Mouse (Mus musculus): ENCODE data around the gene Cenpu. TPM values are rescaled to one million over a fixed set of nuclear protein-coding genes. Genes with fewer than 3 reads are reported as not detected.

The Cenpu gene
- polyA plus RNA-seq, 1 experiment from 2014 or later, result 6.7 TPM

- ATAC-seq (ENCODE audit: low read depth), result no peak
- 90% methylated on average over 5 of the region's 5 CpGs for WGBS
Measured at GRCm38 (mm10) chr8:46545854-46546253, 6.0 kb upstream of the Cenpu start.

DNA sequence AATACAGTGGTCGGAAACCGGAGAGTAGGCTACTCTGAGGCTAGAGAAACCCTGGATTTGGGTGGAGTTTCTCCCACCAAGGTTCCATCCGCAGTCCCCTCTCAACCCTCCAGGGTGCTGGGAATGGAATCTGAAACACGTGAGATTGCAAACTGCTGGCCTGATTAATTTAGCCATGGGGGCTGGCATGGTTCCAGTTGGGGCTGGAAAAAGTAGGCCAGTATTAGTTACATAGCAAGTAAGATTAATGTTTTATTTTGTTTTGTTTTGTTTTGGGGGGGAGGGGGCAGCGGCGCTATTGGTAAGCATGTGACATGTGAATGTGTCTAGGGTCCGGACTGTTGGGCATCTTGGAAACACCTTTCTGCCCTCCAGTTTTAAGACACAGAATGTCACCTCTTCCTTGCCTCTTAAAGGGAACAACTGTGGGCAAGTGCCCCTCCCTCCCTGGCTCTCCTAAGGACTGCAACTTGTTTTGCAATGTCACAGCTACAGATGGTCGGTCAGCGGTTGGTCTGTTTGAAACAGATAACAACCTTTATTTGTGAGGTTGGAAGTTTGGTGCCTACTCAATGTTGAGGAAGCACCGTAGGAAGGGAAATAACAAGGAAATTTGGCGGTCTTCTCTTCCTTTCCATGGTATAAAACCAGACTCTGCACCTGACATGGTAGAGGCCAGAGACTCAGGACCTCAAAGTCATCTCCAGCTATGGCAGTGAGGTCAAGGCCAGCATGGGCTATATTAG is 5.2 kb upstream of the Cenpu start:
- Histone ChIP-seq H3K4me2 (ENCODE audit: low read depth, low read length) (no peak overlapping the region), H3K4me1 (ENCODE audit: control insufficient read depth, insufficient read depth, low read length) (no peaks in the 10 kb centered on the region), H3K9me3 (ENCODE audit: control insufficient read depth, low read length) (no peaks in the 10 kb centered on the region), H3K27ac (ENCODE audit: low read depth, low read length) (no peak overlapping the region), H3K4me3 (ENCODE audit: low read depth, low read length) (no peak overlapping the region), H3K9ac (replicated peaks; ENCODE audit: low read depth, low read length) (no peak overlapping the region), H3K36me3 (ENCODE audit: control insufficient read depth, insufficient read depth, low read length) (no peaks in the 10 kb centered on the region), H3K27me3 (ENCODE audit: control insufficient read depth, insufficient read depth, low read length) (no peaks in the 10 kb centered on the region)
- 78% methylated on average over 11 of the region's 11 CpGs for WGBS
- ATAC-seq (ENCODE audit: low read depth), result no peak

More at GRCm38 (mm10) chr8:46545854-46546253, 6.0 kb upstream of the Cenpu start:
- no peak overlapping the region for H3K4me3 ChIP-seq (ENCODE audit: low read depth, low read length)
- no peaks in the 10 kb centered on the region for H3K4me1 ChIP-seq (ENCODE audit: control insufficient read depth, insufficient read depth, low read length)
- no peaks in the 10 kb centered on the region for H3K36me3 ChIP-seq (ENCODE audit: control insufficient read depth, insufficient read depth, low read length)
- H3K4me2 ChIP-seq (ENCODE audit: low read depth, low read length), result no peak overlapping the region
- H3K27me3 ChIP-seq (ENCODE audit: control insufficient read depth, insufficient read depth, low read length), result no peaks in the 10 kb centered on the region
- no peak overlapping the region for H3K27ac ChIP-seq (ENCODE audit: low read depth, low read length)
- H3K9me3 ChIP-seq (ENCODE audit: control insufficient read depth, low read length), result no peaks in the 10 kb centered on the region
- no peak overlapping the region for H3K9ac ChIP-seq (replicated peaks; ENCODE audit: low read depth, low read length)

DNA sequence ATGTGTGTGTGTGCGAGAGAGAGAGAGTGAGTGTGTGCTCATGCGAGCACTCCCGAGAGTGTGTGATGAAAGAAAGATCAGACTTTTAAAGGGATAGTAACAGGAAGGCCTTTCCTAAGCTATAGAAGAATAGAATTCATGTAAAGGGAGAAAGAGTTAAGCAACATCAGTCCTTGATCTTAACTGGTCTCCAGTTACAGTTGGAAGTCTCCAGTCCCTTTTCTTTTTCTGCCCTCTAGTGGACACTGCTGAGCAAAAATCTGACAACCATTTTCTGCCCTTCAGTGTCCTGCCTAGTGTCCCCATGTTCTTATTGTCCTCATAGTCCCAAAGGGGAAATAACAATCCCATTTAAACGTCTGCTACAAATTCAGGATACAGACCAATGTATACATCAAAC is 4.6 kb upstream of the Cenpu start:
- H3K4me1 ChIP-seq (ENCODE audit: control insufficient read depth, insufficient read depth, low read length), result peaks cover under 1% of the 10 kb centered on the region; the same call in 1 of the 2 replicates
- H3K27ac ChIP-seq (ENCODE audit: low read depth, low read length), result no peak overlapping the region
- WGBS, result 51% methylated on average over 4 of the region's 4 CpGs
- no peak overlapping the region for H3K4me3 ChIP-seq (ENCODE audit: low read depth, low read length)
- ATAC-seq (ENCODE audit: low read depth), result no peak
- no peak overlapping the region for H3K4me2 ChIP-seq (ENCODE audit: low read depth, low read length)
- H3K27me3 ChIP-seq (ENCODE audit: control insufficient read depth, insufficient read depth, low read length), result no peaks in the 10 kb centered on the region
- H3K9me3 ChIP-seq (ENCODE audit: control insufficient read depth, low read length), result no peaks in the 10 kb centered on the region
- no peaks in the 10 kb centered on the region for H3K36me3 ChIP-seq (ENCODE audit: control insufficient read depth, insufficient read depth, low read length)
- no peak overlapping the region for H3K9ac ChIP-seq (replicated peaks; ENCODE audit: low read depth, low read length)

GRCm38 (mm10) chr8:46550058-46550457 is 1.8 kb upstream of the Cenpu start:
- H3K9ac ChIP-seq (replicated peaks; ENCODE audit: low read depth, low read length), result no peak overlapping the region
- 86% methylated on average over 8 of the region's 8 CpGs for WGBS
- ATAC-seq (ENCODE audit: low read depth), result no peak
- no peaks in the 10 kb centered on the region for H3K9me3 ChIP-seq (ENCODE audit: control insufficient read depth, low read length)
- no peak overlapping the region for H3K27ac ChIP-seq (ENCODE audit: low read depth, low read length)
- H3K4me3 ChIP-seq (ENCODE audit: low read depth, low read length), result no peak overlapping the region
- H3K4me1 ChIP-seq (ENCODE audit: control insufficient read depth, insufficient read depth, low read length), result peaks cover 4% of the 10 kb centered on the region; the same call in 1 of the 2 replicates
- H3K4me2 ChIP-seq (ENCODE audit: low read depth, low read length), result no peak overlapping the region
- no peaks in the 10 kb centered on the region for H3K36me3 ChIP-seq (ENCODE audit: control insufficient read depth, insufficient read depth, low read length)
- no peaks in the 10 kb centered on the region for H3K27me3 ChIP-seq (ENCODE audit: control insufficient read depth, insufficient read depth, low read length)

- no peak overlapping the region; the same call in 1 of the 2 replicates for H3K9ac ChIP-seq (replicated peaks; ENCODE audit: low read depth, low read length)
- no peak; the same call in 1 of the 2 replicates for ATAC-seq (ENCODE audit: low read depth)
- 53% methylated on average over 4 of the region's 4 CpGs for WGBS
- H3K27ac ChIP-seq (ENCODE audit: low read depth, low read length), result no peak overlapping the region
- no peaks in the 10 kb centered on the region for H3K36me3 ChIP-seq (ENCODE audit: control insufficient read depth, insufficient read depth, low read length)
- H3K9me3 ChIP-seq (ENCODE audit: control insufficient read depth, low read length), result no peaks in the 10 kb centered on the region
- H3K27me3 ChIP-seq (ENCODE audit: control insufficient read depth, insufficient read depth, low read length), result no peaks in the 10 kb centered on the region
- H3K4me2 ChIP-seq (ENCODE audit: low read depth, low read length), result peak overlapping the region; percentile 50
- peak overlapping the region; percentile 61 for H3K4me3 ChIP-seq (ENCODE audit: low read depth, low read length)
- peaks cover 4% of the 10 kb centered on the region; the same call in 1 of the 2 replicates for H3K4me1 ChIP-seq (ENCODE audit: control insufficient read depth, insufficient read depth, low read length)
Measured at GRCm38 (mm10) chr8:46551029-46551428, 799 bp upstream of the Cenpu start.

- H3K4me1 ChIP-seq (ENCODE audit: control insufficient read depth, insufficient read depth, low read length), result peaks cover 4% of the 10 kb centered on the region; the same call in 1 of the 2 replicates
- H3K4me2 ChIP-seq (ENCODE audit: low read depth, low read length), result peak overlapping the region; percentile 55
- H3K9ac ChIP-seq (replicated peaks; ENCODE audit: low read depth, low read length), result no peak overlapping the region
- no peak overlapping the region for H3K27ac ChIP-seq (ENCODE audit: low read depth, low read length)
- no peak for ATAC-seq (ENCODE audit: low read depth)
- H3K27me3 ChIP-seq (ENCODE audit: control insufficient read depth, insufficient read depth, low read length), result no peaks in the 10 kb centered on the region
- 5% methylated on average over 10 of the region's 10 CpGs for WGBS
- H3K4me3 ChIP-seq (ENCODE audit: low read depth, low read length), result peak overlapping the region; percentile 61
- no peaks in the 10 kb centered on the region for H3K9me3 ChIP-seq (ENCODE audit: control insufficient read depth, low read length)
- no peaks in the 10 kb centered on the region for H3K36me3 ChIP-seq (ENCODE audit: control insufficient read depth, insufficient read depth, low read length)
Measured at GRCm38 (mm10) chr8:46552441-46552765, 575 bp downstream of the Cenpu start.

- Histone ChIP-seq H3K9me3 (ENCODE audit: control insufficient read depth, low read length) (no peaks in the 10 kb centered on the region), H3K36me3 (ENCODE audit: control insufficient read depth, insufficient read depth, low read length) (no peaks in the 10 kb centered on the region), H3K27me3 (ENCODE audit: control insufficient read depth, insufficient read depth, low read length) (no peaks in the 10 kb centered on the region), H3K4me3 (ENCODE audit: low read depth, low read length) (no peak overlapping the region), H3K4me1 (ENCODE audit: control insufficient read depth, insufficient read depth, low read length) (no peaks in the 10 kb centered on the region), H3K9ac (replicated peaks; ENCODE audit: low read depth, low read length) (no peak overlapping the region), H3K4me2 (ENCODE audit: low read depth, low read length) (no peak overlapping the region), H3K27ac (ENCODE audit: low read depth, low read length) (no peak overlapping the region)
- 89% methylated on average over 6 of the region's 6 CpGs for WGBS
- no peak for ATAC-seq (ENCODE audit: low read depth)
Measured at GRCm38 (mm10) chr8:46559428-46559827, 7.6 kb downstream of the Cenpu start.

GRCm38 (mm10) chr8:46562333-46562732 is 10.5 kb downstream of the Cenpu start:
- Histone ChIP-seq H3K4me2 (ENCODE audit: low read depth, low read length) (no peak overlapping the region), H3K27ac (ENCODE audit: low read depth, low read length) (no peak overlapping the region), H3K4me1 (ENCODE audit: control insufficient read depth, insufficient read depth, low read length) (no peaks in the 10 kb centered on the region), H3K9ac (replicated peaks; ENCODE audit: low read depth, low read length) (no peak overlapping the region), H3K36me3 (ENCODE audit: control insufficient read depth, insufficient read depth, low read length) (no peaks in the 10 kb centered on the region), H3K9me3 (ENCODE audit: control insufficient read depth, low read length) (no peaks in the 10 kb centered on the region), H3K27me3 (ENCODE audit: control insufficient read depth, insufficient read depth, low read length) (no peaks in the 10 kb centered on the region), H3K4me3 (ENCODE audit: low read depth, low read length) (no peak overlapping the region)
- 90% methylated on average over 16 of the region's 16 CpGs for WGBS
- ATAC-seq (ENCODE audit: low read depth), result no peak

DNA sequence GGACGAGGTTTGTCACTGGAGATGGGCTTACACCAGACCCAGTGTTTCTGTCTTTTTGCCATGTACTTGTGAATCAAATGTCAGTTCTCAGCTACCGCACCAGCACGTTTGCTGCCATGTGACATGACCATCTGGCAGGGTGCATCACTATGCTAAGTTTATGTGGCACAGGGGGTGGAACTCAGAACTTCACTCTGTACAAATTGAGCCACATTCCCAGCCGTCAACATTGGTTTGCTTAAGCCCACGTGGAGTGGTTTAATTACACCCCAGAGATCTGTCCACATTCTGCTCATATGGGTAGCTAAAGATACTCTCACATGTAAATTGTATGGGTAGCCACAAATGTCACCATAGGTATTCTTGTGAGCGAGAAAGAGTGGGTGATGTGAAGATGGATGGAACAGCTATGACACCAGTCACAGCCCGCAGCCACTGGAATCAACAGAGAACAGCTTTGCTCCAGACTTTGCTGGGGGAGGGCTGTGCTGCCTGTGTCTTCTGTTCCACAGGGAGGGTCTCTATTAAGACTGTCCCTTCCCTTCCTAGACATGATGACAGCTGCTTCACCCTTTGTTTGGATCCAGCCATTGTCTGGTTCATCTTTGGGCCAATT is 15.2 kb downstream of the Cenpu start:
- no peak for ATAC-seq (ENCODE audit: low read depth)
- no peak overlapping the region for H3K4me2 ChIP-seq (ENCODE audit: low read depth, low read length)
- no peaks in the 10 kb centered on the region for H3K9me3 ChIP-seq (ENCODE audit: control insufficient read depth, low read length)
- 72% methylated on average over 7 of the region's 7 CpGs for WGBS
- H3K27ac ChIP-seq (ENCODE audit: low read depth, low read length), result no peak overlapping the region
- no peaks in the 10 kb centered on the region for H3K4me1 ChIP-seq (ENCODE audit: control insufficient read depth, insufficient read depth, low read length)
- H3K9ac ChIP-seq (replicated peaks; ENCODE audit: low read depth, low read length), result no peak overlapping the region
- H3K4me3 ChIP-seq (ENCODE audit: low read depth, low read length), result no peak overlapping the region
- no peaks in the 10 kb centered on the region for H3K36me3 ChIP-seq (ENCODE audit: control insufficient read depth, insufficient read depth, low read length)
- no peaks in the 10 kb centered on the region for H3K27me3 ChIP-seq (ENCODE audit: control insufficient read depth, insufficient read depth, low read length)

Data from neural tube, embryonic 14.5 days (tissue).